Mouse (Mus musculus) right cerebral cortex, adult 2 months (tissue): ENCODE results near the gene Gm28042.
A peak's percentile ranks its signal among the peaks of the same experiment; 100 is the strongest.

Source experiments
- DNase-seq, 2 experiments: peaks; one replicate each; pipeline ENCODE4 v3.0.0; 2021 to 2022; ENCODE audit warnings: low spot score in 2 of 2

The Gm28042 gene

DNA sequence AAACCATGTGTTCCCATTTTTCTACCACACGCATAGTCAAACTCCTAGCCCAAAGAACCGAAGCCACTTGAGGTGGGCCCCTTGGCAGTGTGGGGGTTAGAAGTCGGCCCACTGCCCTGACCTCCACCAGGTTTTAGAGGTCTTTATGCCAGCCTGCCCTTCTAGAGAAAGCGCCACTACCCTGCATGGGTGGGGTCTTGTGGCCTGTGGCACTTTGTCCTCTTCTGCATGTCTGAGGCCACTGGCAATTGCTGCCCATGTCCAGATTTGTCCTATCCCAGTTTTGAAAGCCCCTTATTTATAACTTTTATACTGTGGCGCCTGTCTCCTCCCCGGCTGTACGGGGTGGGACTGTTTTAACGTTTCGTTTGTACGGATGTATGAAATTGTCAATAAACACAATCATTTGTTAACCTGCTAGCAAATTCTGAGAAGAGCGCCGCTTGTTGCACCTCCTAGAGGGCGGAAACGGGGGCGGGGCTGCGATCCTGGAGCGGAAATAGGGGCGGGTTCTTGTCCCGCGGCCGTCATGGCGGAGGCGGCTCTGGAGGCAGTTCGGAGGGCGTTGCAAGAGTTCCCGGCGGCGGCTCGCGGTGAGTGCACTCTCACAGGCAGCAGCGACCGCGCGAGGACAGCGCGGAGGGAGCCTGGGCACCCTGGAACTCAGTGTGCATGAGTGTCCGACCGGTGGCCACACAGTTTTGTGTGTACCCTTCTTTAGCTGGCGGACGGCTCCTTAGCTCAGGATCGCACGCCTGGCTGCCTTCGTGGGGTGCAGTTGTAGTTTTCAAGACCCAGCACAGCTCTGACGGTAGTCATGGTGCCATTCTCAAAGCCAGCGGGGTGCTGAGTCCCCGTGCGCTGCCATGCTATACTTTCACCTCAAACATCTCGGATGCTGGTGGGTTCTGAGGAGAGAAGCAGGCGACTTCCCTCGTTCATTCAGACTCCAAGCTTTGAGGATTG is at the start of gene Gm28042, which contains the start of gene Jmjd7:
Gm28042 (plus strand) TSS at position 510 of the 966 bp plus-strand sequence.
Jmjd7 (plus strand) TSS at position 500 of the 966 bp plus-strand sequence.
- DNase-seq: peak; percentile 88

DNA sequence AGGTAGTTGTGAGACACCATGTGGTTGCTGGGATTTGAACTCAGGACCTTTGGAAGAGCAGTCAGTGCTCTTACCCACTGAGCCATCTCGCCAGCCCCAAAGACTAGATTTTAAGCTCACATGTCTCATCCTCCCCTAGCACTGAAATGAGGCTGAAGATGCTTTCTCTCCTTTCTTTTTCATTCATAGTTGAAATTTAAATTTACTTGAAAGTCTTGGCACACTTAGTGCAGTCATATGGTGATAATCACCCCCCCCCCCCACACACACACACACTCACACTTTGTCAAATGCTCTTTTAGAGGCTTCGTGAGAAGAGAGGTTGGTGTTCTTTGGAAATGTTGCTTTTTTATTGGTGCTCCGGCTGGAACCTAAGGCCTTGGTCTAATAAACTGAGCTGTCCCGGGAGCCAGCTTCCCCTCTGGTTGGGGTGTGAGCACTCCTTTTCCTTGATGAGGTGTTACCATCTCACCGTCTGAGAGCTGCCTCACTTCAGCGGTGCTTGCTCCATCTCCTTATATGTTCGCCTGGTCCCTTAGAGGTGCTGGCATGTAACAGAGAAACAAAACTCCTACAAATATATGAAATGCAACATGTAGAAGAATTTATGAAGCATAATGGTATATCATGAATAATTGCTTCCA is 46.8 kb upstream of the Gm28042 start:
- no peak for DNase-seq

DNA sequence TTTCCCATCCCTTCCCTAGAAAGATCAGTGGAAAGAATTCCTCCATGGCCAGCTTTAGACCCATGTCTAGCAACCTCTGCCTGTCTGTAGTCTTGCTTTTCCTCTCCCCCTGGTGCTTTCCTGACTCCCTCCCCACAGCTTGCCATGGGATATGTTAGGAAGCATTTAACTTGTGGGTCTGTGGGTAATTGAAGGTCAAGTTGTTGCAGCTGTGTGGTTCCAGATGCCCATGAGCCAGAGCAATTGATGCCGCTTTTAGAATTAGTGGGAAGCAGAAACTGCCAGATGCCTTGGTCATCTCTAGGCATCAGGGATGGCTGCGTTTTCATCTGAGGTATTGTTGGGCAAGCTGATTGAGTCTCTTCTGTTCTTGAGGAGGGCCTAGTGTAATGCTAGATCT is 45.7 kb upstream of the Gm28042 start:
- no peak for DNase-seq

DNA sequence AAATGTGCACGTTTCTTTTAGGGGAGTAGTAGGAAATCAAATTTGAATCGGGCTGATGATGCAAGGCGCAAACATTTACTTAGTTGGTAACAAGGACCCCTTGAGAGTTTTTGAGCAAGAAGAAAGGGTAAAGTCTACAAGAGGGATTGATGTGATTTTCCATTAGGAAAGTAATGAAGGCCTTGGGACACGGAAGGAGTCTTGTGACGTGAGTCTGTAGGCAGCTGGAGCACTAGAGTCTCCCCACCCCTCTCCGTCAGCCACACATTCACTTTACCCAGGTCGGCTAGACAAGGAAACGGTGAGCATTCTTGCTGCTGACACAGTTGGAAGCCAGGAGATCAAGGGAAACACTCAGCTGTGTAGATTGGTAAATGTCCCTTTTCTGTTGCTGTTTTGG is 41.4 kb upstream of the Gm28042 start:
- DNase-seq: no peak

DNA sequence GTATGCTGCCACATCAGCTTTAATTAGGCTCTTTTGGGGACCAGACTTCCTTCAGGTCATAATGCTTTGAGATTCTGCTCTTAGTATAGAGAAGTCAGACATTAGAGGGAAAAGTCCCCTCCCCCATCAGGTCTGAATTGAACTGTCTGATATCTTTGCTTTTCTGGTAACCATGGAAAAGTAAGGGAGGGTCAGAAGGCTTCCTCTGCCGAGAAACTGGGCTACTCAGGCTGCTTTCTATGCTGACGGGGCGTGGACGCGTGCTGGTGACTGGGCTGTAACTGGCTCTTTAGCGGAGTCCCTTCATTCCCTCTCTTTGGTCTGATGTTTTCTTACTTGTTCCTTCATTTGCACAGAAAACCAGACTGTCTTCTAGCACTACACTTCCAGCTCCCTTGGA is 40.9 kb upstream of the Gm28042 start:
- DNase-seq: no peak

DNA sequence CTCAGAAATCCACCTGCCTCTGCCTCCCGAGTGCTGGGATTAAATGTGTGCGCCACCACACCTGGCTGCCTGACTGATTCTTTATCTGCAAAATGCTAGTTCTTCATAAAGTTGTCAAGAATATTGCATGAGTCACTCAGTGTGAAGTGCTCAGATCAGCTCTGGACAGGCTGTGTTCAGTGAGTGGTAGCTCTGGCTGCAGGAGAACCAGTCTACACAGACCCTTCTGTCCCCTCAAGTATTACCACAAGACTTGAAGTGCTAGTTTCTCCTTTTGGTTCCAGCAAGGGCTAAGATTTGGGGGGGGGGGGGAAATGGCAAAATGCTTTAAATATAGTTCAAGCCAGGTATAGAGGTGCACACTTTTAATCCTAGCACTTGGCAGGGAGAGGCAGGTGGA is 39.9 kb upstream of the Gm28042 start:
- DNase-seq: no peak

DNA sequence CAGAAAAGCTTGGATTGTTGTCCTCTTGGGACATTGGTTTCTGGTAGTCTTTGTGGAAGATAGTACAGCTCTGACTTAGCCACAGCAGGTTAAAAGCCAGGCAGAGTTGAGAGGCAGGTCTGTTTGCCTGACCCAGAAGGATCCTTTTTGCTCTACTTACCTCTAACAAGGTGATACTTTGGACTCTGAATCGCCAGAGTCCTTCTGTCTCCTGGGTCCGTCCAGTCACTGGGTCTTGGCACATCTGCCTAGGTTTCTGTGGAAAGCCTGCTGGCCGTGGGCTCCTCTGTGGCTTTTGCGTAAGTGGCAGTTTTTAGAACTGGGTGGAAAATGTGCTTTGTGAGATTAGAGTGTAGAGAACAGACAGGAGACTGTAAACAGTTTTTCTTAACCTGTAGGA is 38.3 kb upstream of the Gm28042 start:
- no peak for DNase-seq

DNA sequence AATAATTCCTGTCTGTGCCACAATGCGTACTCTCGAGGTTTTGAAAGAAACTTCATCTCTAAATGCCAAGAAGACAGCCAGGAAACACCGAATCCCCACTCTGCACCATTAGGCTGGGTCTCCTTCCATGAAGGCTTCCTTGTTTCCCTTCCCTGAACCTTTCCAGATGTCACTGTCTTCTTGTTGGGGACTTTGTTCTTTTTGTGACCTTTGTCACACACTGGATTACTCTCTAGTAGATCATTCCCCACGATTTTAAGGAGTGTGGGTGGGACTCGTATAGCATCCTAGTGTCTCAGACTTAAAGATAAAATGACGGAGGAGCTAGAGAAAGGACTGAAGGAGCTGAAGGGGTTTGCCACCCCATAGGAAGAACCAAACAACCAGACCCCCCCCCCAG is 36.4 kb upstream of the Gm28042 start:
- DNase-seq: no peak

DNA sequence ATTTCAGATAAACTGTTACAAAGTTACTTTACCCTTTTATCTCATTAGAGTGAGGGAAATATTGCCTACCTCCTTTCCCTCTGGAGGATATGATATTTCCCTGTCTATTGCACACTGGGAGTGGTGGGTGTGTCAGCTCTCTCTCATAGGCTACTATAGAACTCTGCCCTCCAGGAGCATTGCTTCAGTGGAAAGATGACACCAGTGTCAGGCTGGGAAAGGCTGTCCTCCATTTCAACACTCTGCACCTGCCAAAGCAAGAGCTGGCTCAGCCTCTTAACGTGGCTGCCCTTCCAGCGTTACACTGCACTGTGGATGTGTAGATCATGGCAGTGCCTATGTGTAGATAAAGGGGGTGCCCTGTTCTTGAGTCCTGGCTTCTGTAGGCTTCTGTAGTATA is 34.9 kb upstream of the Gm28042 start:
- no peak for DNase-seq

DNA sequence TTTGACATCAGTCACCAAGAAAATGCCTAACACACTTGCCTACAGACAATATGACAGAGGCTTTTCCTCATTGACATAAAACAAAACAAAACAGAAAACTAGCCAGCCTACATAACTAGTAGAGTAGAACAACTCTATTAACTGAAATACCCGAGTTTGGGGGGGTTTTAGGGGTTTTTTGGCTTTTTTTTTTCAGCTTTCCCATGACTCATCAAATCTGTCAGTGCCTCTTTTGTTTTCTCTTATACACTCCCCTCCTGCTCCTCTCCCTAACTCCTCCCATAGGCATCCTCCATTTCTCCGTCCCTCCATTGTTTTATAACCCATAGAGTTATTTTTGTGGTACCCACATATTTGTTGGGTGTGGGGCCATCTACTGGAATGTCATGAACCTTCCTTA is 33.8 kb upstream of the Gm28042 start:
- DNase-seq: no peak

DNA sequence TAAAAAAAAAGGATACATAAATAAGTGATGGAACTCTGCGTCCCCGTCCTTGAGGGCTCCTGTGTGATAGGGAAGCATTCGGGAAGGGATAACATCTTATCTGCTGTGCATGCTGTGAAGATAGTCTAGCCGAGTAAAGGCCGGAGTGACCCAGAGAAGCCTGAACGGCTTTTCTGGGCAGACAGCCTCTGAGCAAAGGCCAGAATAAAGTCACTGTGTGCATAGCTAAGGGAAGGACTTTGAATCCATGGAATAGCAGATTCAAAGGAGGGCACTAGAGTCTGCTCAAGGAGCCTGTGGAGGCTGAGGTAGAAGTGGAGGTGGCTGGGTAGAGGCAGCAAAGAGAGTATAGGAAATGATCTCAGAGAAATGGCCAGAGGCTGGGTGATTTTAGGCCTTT is 32.5 kb upstream of the Gm28042 start:
- no peak for DNase-seq

DNA sequence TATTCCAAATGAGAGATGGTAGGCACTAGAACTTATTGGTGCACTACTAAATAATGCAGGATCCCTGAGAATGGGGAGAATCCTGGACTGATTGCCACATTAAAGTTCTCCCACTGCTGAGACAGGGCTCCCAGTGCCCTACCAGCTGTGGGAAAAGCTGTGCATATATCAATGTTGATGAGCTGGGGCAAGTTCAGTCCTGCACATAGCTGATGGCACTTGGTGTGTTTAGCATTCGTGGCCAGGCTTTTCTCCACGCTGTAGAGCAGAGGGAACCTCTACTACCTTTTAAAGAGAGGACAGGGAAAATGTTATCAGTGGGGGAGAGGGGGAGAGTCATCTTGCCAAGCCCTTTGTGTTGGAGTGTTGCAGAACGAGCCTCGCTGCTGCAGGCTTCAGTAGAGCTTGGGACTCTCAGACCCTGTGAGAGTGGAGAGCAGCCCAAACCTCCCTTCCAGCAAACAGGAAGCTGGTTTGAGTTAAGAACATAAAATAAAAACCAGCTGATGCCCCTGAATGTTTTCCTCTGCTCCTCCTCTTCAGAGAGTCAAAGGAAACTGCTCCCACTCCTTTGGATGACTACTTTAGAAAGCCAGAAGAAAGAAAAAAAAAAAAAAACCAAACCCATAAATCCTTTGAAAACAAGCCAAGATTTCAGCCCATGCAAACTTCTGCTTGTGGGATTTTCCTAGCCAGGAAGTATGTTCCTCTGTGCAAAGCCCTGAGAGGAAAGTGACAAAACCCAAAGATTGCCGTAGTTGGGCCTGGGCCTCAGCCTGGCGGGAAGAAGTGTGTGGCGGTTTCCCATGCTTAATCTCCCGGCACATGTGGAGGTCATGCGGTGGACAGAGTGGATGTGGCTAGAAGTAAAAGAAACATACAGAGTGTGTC is 31.7 kb upstream of the Gm28042 start:
- DNase-seq: no peak

DNA sequence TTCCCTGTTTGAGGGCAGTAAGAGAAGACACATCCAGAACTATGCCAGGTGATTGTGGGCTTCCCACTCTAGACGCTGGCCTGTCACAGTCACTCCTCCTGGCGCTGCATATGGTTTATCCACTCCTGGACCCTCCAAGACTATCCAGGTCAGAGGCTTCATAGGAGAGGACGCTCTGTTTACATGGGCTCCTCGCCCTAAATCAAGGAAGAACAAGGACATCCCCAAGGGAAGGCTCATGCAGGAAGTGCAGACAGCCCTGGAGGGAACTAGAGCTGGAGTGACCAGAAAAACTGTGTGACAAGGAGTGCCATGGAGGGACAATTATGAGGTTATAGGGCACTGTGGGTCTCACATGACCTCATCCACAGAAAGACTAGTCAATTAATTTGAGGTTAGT is 29.9 kb upstream of the Gm28042 start:
- no peak for DNase-seq

DNA sequence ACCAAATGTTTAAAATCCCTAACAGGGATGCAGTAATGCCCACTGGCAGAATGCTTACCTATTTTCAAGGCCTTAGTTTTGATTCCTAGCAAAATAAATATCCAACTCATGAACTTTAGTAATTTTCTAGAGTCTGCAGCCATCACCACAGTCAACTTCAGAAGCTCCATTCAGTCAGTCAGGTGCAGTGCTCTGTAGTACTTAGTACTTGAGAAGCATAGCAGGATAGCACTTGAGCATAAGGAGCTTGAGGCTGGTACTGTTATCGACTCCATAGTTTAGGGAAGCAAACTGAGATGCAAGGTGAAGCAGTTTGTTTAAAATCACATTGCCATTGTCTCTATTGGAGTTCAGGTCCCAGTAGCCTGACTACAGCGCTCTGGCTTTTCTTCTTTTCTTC is 27.6 kb upstream of the Gm28042 start:
- DNase-seq: no peak

DNA sequence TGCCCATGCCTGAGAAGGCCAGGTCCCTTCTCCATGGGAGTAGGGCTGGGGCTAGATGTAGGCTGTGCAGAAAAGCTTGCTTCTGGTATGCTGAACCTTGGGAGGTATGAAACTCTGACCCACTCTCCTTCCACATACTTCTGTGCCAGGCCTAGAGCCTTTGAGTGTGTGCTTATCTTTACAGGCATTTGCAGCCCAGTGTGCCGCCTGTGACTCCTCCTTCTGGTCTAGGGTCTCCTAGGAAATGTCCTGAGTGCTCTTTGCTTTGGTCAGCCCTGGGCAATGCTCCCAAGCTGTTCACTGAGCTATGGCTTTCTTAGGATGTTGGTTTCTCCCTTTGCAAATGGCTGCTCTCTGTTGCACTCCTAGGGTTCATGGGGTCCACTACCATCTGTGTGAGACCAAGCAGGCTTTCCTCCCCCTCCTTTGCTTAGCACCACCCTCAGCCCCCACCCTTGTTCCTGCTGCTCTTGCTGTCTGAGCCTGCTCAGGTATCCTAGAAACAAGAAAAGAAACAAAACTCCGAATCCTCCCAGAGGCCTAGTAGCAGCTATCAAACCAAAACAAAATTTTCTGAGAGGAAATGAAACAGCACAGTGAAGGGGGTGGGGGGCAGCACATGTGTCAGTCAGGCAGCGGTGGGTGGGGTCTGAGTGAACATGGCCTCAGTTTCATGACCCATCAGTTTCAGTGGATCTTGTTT is 26.3 kb upstream of the Gm28042 start:
- no peak for DNase-seq

DNA sequence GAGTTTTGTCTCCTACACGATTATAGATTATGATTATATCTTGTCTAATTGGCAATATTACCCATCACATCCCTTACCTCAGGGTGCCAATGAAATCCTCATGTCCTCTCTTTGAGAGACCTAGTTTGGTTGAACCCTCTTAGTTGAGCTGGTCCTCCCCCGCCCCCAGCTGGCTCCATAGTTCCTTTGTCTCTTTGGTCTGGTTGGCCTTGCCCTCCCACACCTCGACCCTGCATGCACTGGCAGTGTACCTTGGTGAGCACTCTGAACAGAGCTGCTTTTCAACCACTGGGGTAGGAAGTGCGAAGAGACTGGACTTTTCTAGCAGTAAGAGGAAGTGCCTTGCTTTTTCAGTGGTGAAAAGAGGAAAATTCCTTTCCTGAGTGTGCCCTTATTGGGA is 25.3 kb upstream of the Gm28042 start:
- no peak for DNase-seq

DNA sequence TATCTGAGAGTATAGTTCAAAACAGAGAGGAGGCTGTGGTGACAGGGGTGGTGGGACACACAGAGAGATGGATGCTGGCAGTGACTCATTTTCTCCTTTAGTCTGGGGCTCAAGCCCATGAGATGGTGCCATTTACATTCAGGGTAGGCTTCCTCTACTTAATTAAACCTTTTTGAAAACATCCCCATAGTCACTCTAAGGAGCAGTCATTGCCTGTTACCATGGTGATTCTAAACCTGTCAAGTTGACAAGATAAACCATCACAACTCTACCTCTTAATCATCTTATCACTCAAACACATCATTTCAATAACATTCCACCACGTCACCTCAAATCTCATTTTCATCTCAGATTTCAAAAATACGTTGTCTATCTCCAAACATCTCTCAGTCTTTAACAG is 23.3 kb upstream of the Gm28042 start:
- DNase-seq: no peak

DNA sequence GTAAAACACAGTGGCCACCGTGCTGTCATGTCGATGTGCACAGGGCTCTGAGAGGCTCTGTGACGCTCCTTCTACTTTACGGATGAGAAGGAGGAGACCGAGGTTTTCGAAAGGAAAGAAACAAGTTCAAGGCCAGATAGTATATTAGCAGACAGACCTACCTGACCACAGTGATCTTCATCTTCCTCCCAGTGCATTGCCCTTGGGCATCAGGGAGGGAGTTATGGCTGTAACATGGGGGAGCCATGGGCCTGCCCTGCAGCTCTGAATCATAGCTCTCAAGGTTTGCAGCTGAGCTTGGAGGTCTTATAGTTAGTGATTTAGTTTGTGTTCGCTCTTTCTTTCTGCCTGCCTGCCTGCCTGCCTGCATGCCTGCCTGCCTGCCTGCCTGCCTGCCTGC is 20.6 kb upstream of the Gm28042 start:
- no peak for DNase-seq

DNA sequence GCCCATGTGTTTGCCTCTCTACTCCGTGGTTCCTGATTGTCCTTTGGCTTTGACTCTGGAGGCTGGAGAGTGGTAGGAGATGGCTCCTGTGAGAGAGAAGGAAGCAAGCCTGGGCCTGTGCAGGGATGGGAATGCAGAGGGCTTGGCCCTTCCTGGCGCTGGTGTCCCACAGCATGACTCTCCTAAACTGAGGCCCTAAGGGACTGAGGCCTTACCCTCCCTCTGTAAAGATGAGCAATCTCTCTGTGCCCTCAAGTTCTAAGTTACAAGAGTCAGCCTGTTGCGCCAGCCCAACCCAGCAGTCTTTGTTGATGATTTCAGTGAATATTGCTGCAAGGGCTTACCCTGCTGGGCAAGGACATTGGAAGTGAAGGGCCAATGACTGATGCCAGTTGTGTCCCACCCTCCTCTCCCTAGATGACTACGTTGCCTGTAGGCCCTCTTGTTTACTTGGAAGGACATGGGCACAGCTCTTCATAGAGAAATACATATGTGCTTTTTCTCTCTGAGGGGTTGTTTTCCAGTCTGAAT is 19.5 kb upstream of the Gm28042 start:
- no peak for DNase-seq

DNA sequence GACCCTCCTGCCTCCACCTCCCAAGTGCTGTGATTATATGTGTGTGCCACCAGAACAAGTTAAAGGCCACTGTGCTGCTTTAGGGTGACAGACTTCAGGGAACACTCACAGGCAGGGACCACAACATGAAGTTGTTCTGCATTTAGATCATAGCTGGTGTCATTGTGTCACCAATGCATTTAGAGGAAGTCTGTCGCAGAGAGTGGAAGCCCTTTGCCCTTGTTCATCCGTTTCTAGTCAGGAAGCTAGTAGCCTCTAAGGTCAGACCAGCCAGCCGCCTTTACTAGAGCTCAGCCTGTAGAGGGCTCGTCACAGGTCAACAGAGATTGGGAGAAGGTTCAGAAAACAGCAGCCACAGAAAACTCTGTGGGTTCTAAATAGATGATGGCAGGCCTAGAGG is 18.6 kb upstream of the Gm28042 start:
- DNase-seq: no peak
